Mouse (Mus musculus): Measurements from ENCODE around the gene Phc2.
A peak's percentile ranks its signal among the peaks of the same experiment; 100 is the strongest.
"Not testable (repeated sequence)": the region's sequence is repeated elsewhere in the genome, so short reads cannot be mapped to it uniquely, and the experiment has no call there.

Gene Phc2

DNA sequence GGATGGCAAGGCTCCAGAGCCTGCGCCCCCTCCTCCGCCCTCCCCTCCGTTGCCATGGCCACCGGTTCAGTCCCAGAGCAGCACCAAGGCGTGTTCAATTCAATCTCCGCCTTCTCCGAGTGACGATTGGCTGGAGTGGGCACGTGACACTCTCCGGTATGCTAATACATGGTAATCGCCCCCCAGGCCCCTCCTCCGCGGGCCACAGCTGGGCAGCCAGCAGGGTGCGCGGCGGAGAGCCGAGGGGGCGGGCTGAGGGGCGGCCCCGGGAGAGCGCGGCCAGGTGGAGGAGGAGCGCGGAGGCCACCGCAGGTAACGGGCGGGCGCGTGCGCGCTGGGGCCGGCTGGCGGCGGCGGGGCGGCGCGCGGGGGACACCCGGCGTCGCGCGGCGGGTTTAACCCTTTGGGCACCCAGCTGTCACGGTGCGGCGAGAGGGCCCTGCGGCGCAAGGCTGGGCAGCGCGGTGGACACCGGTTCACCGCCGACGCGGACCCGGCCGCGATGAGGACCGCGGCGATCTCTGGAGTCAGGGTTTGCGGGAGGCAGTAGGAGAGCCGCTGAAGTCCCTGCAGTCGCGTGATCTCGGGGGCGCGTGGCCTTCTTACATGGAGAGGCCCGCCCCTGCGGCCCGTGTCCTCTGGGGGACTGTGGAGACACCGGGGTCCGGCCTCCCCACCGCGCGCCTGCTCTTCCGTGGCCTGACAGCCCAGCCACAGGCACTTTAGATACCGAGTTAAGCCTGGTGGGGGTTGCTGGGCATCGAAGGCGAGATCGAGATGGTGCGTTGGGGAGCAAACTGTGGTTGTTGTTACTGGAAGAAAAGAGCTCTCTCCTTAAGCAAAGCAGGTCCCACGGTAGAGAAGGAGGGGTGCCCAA, at the start of gene Phc2:
Phc2 (plus strand) TSS at position 198 of the 877 bp plus-strand sequence.
- peak; percentile 91 for DNase-seq (ENCODE audit: low read depth, low spot score)

GRCm38 (mm10) chr4:128606586-128606985, 47.9 kb upstream of the Phc2 start:
- no peak for DNase-seq (ENCODE audit: low read depth, low spot score)

- no peak for DNase-seq (ENCODE audit: low read depth, low spot score)
Observed at GRCm38 (mm10) chr4:128607661-128608060, 46.8 kb upstream of the Phc2 start.

GRCm38 (mm10) chr4:128609276-128609924, 45.1 kb upstream of the Phc2 start:
- no peak for DNase-seq (ENCODE audit: low read depth, low spot score)

DNA sequence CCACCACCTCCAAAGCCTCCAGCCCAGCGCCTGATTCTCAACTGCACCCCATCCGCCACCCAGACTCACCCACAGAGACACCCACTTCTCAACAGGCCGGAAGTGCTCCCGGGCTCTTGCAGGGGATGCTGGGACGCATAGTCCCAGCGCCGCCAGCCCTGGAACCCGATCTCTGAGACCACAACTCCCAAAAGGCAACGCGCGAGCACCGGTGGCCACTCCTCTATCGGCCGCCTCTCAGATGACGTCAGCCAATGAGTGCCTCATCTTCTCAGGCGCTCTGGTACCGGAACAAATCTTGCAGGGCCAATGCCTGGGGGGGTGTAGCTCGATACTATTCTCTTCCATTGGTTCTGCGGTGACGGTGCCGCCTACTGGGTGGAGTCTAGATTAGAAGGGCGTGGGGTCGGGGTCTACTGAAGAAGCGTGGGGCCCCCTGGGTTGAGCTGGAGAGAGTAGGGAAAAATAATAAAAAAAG, 44.5 kb upstream of the Phc2 start, which contains the start of gene Zscan20:
Zscan20 (minus strand) TSS at position 174 of the 478 bp plus-strand sequence.
- DNase-seq (ENCODE audit: low read depth, low spot score): peak; percentile 95

GRCm38 (mm10) chr4:128610706-128611105, 43.8 kb upstream of the Phc2 start:
- DNase-seq (ENCODE audit: low read depth, low spot score): no peak

DNA sequence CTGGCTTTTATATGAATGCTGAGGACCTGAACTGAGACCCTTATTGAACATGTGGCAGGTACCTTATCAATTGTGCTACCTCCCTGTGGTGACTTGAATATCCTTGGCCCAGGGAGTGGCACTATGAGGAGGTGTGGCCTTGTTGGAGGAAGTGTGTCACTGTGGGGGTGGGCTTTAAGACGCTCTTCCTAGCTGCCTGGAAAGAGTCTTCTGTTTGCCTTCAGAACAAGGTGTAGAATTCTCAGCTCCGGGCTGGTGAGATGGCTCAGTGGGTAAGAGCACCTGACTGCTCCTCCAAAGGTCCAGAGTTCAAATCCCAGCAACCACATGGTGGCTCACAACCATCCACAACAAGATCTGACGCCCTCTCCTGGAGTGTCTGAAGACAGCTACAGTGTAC, 42.8 kb upstream of the Phc2 start:
- DNase-seq (ENCODE audit: low read depth, low spot score): not testable (repeated sequence)

- peak; percentile 69 for DNase-seq (ENCODE audit: low read depth, low spot score)
Observed at GRCm38 (mm10) chr4:128613326-128613725, 41.2 kb upstream of the Phc2 start.

DNA sequence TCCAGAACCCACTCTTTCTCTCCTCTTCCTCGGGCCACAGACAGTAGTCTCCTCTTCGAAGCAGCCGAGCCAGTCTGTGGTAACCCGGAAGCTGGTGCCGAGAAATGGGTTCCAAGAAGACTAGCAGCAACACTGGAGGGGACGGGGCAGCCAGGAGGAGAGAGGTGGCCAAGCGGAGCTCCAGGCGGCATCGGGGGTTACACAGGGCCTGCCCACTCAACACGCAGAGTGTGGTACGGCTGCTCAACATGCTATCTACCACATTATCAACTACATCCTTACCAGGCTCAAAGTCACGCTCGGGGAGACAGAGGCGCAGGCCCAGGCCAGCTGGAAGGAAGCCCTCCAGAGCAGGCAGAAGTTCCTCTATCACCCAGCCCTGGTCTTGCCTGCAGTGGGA, 38.7 kb upstream of the Phc2 start:
- DNase-seq (ENCODE audit: low read depth, low spot score): no peak

DNA sequence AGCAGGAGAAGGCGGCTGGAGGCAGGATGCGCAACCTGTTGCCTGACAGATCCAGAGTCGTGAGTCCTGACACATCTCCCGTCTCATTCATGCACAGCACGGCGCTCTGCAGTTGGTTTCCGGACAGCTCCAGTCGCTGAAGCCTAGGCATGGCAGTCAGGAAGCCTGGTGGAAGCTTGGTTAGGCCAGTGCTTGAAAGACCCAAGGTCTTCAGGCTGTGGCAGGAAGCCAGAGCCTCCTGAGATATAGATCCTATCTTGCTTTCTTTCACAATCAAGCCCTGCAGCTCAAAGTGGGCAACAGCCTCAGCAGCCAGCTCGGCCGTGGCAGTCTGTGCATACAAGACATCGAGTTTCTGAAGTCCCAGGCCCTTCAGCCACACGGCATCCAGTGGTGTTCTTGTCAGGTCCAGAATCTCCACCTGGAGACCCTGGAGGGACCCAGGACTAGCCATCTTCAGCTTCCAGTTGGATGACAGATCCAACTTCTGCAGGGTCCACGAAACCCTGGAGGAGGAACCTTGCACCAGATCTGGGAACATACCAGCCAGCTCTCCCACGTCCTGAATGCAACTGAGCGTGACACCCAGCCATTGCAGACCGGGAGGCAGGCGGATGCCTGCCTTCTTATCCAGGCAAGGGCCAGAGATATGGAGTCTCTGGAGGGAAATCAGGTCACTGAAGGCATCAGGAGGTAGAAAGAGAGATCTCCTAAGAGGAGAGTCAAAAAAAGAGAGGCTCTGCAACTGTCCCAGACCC, 37.0 kb upstream of the Phc2 start:
- no peak for DNase-seq (ENCODE audit: low read depth, low spot score)

DNA sequence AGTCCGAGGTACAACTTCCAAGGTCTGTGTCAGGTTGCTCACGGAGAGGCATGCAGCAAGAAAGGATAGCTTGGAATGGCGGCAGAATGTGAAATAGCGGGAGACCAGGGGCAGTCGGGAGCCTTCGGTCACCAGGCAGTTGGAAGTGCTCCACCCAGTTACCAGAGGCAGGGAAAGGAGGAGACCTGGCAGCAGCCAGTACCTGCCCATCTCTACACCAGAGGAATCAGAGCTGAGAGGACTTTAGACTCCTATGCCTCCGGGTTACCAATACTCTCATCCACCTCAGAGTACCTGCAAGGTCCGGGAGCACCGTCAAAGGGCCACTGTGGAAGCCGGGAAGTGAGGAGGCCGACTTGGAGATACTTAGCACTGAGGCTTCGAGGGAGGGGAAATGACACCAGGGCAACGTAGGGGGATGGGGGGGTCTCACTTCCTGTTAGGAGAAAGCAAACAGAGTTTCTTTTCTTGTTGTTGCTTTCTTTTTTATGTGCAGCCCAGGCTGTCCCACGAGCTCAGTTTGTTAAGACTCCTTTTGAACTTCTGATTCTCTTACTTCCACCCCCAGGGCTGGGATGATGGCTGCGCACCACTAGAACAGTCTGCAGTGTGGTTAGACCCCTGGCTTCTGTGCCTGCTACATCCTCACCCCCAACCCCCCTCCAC, 36.1 kb upstream of the Phc2 start, which contains the start of gene Tlr12:
Tlr12 (minus strand) TSS at position 374 of the 666 bp plus-strand sequence.
- no peak for DNase-seq (ENCODE audit: low read depth, low spot score)

DNA sequence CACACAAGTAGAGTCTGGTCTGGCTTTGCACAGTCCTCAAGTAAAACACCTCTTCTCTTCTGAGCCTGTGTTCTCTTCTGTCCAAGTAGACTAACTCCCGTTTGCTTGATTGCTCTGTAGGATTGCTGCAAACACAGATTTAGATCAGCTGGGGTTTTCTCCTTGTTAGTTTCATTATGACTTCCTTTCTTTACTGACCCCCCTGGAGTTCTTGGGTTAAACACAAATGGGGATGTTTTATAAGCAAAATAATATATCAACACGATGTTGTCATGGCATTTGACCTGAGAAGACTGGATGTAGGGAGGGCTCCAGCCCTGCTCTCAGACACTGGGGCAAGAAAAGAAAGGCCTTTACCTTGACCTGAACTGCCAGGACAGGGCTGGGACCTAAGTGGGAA, 35.5 kb upstream of the Phc2 start:
- DNase-seq (ENCODE audit: low read depth, low spot score): no peak

DNA sequence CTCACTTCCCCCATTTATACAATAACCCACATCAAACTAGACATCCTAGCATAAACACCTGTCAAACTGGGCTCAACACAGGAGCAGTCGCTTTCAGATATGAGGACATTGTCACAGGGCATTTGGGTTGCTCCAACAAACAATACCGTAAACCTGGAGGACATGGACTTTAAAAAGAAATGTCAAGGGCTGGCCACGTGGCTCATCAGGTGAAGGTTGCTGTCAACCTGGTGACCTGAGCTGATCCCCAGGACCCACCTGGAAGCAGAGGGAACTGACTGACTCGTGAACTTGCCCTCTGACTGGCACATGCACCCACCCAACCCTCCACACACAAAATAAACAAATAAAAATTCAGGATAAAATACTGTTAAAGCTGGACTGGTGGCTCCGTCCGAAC, 33.9 kb upstream of the Phc2 start:
- DNase-seq (ENCODE audit: low read depth, low spot score): no peak

DNA sequence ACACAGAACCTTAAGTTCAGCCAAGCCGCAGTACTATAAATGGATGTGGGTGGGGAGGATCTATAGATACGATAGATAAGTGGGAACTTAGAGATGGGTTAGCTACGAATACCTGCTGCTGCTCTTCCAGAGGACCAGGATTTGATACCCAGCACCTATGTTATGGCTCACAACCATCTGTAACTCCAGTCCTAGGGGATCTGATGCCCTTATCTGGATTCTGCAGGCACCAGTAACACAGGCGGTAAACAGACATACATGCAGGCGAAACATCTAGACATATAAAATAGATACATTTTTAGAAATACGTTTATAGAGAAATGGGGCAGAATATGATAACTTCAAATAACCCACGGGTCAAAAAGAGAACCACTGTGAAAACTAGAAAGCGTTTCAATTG, 33.4 kb upstream of the Phc2 start:
- no peak for DNase-seq (ENCODE audit: low read depth, low spot score)

GRCm38 (mm10) chr4:128635451-128635850, 19.1 kb upstream of the Phc2 start:
- no peak for DNase-seq (ENCODE audit: low read depth, low spot score)

GRCm38 (mm10) chr4:128635894-128636585, 18.5 kb upstream of the Phc2 start:
- no peak for DNase-seq (ENCODE audit: low read depth, low spot score)

DNA sequence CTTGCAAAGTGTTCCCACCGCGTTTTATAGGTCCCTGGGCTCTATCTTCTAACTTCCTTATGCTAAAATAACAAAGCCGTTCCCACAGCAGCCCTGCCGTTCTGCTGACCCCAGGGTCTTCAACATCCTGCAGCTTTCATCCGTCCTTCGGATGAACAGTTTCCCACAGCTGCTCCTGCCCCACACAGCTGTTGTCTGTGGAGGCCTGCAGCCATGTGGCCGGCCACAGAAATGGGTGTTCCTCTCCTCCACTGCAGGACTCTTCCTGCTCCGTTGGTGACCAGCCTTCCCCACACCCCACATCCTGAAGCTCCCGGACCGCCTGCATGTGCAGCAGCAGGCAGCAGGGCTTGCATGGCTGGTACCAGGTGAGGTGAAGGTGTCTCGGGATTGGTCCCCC, 17.3 kb upstream of the Phc2 start:
- DNase-seq (ENCODE audit: low read depth, low spot score): no peak

DNA sequence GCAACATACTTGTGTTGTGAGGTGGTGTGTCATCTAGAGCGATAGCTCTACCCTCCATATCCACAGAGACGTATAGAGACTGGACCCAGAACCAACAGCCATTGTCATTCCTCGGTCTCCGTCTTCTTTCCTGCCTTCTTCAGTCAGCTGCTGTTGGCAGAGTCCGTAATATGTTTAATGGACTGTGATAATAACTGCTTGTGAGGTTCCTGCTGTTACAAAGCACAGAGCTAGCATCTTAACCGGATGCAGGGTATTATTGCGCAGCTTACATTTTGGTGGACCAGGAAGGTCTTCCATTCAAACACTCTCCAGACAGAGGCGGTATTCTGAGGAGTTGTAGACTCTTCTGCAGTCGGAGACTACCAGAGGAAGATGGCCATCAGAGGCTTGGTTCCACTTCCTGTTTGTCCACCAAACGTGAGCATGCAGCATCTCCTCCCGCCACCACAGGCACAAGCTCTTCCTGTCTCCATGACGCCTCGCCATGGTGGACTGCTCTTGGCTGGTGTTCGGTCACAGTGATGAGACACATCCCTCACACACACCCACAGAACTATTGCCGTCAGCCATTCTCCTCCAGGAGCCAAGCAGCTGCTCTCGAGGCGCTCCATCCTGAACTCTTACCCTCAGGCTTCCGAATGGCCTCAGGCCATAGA, 16.1 kb upstream of the Phc2 start:
- no peak for DNase-seq (ENCODE audit: low read depth, low spot score)

- DNase-seq (ENCODE audit: low read depth, low spot score): no peak
Observed at GRCm38 (mm10) chr4:128641766-128642717, 12.5 kb upstream of the Phc2 start.

Data from embryo, embryonic 11.5 days (tissue).